Mouse (Mus musculus) v-Abl transformed pro-B cells (cell line): ENCODE measurements around the gene Arl14.

Source experiments
- in situ Hi-C, 2 experiments: fragments of 400-800 bp; cut with MboI; formaldehyde crosslinking; loops; one replicate each; pipeline ENCODE4 v1.15.1; 2025; ENCODE audit not compliant: unreplicated experiment in 2 of 2

Arl14 gene

DNA sequence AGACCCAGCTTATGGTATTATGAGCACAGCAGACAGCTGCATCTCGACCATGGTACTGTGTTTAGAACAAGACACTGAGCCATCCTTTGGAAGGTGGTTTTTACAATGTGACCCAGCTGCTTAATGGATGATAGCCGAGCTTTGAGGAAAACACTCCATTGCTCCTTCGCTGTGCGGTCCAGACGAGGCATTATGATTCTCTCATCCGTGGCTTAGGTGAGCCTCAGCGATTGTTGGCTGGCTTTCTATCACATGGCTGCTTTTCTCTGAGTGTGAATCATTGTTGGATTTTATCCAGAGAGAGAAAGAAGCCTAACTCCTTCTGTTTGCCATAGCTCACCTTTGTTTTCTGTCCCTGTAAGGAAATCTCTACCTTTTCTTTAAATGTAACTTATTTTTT is 32.5 kb downstream of the Arl14 start:
- in situ Hi-C loops: loop anchor here (5.0 to 25.0 kb wide), 5 partner anchors 228 to 650 kb away; no protein-coding TSS in a partner anchor

DNA sequence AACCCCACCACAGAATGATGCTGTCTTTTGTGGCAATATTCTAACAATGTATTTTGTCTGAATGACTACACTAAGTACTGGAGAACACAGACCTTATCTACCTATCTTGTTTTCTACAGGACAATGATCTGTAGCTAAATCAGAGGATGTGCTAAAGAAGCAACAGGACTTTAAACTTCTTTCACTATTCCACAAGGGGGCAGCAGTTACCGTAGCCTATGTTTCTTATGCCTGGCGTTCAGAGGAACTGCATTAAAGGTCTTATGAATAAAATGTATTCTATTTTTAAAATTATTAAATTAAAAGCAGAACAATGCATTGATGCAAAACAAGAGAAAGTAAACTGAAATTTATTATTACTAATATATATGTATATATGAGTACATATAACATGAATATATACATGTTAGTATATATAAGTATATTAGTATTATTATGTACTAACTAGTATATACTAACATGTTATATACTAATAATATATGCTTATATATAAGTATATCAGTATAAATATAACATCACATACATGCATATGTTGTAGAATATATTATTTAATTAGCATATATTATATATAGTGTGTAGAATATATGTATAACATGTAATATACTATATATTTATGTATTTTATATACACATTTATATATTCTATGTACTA is 35.0 kb downstream of the Arl14 start:
- in situ Hi-C loops: loop anchor here (5.0 to 25.0 kb wide), 4 partner anchors 225 to 648 kb away; no protein-coding TSS in a partner anchor

DNA sequence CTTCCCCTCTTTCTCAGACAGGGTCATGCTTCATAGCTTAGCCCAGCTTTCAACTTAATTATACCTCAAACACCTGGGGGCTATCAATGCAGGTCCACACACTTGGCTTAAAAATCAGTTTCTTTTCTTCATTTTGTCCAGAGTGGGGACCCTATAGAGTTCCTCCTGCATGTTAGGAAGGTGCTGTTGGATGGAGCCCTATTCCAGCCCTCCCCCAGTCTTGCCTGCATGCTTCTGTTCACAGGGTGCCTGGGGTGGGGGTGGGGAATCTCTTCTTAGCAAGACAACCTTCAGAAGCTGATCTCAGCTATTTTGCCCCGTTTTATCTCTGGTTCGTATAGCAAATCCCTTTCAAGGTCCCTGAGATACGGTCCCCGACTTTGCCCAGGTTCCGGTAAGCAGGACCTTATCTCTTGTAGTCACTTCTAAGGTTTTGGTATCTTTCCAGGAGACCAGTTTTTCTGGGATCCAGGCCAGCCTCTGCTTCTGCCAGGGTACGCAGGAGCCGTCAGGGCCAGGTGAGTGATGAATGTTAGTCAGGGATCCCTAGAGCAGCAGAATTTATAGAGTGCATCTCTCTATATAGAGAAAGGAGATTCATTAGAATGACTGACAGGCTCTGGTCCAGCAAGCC is 40.9 kb downstream of the Arl14 start:
- in situ Hi-C loops: loop anchor here in 1 of 2 experiments (25.0 kb wide), 1 partner anchor 624 kb away; no protein-coding TSS in a partner anchor

- in situ Hi-C loops: loop anchor here in 1 of 2 experiments (25.0 kb wide), 1 partner anchor 623 kb away; no protein-coding TSS in a partner anchor
These were observed 42.1 kb downstream of the Arl14 start for GRCm38 (mm10) chr3:69264299-69264698.

DNA sequence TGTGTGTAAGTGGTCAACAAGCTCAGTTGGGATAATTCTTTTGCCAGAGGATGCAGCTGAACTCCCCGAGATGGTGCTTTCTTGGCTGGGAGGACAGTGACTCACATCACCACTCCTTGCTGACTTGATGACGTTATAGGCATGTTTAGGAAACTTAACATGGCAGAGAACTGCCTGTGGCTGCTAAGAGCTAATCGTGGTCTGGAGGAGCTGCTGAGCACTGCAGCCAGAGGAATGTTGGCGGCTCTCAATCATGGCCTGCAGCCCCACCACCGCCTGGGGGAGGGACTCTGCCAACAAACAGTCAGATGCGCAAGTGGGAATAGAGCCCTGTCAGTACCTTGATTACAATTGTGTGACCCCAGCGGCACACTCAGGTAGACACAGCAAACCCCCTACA is 49.6 kb downstream of the Arl14 start:
- in situ Hi-C loops: loop anchor here in 1 of 2 experiments (25.0 kb wide), 1 partner anchor 615 kb away; no protein-coding TSS in a partner anchor
